Mouse (Mus musculus): ENCODE data around the gene Caly.

DNA sequence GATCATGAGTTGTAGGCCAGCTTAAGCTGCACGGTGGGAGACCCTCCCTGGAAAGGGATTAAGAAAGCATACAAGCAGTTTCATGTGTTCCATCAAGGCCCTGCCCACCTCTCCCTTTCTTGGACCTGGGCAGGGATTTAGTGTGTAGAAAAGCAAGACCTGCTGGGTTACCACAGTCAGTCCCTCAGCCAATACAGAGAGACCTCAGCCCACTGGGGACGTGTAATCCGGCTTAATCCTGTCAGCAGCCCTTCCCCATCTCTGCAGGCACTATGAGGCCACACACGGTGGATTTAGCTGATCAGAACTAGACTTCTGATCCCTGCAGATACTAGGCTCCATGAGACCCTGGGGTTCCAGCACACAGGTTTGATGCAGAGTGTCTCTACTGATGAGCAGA is 22.7 kb downstream of the Caly start:
- no peak for TF ChIP-seq CTCF (conservative IDR thresholded peaks at IDR 0.05; ENCODE audit: insufficient read depth, insufficient read length, low read depth, low read length)
- TF ChIP-seq POLR2A (IDR thresholded peaks at IDR 0.05; ENCODE audit: low read depth, low read length), result no peak
